Mouse (Mus musculus) embryonic facial prominence, embryonic 14.5 days (tissue): Measurements from ENCODE around the gene Zfp512. TPM values are rescaled to one million over a fixed set of nuclear protein-coding genes. Genes with fewer than 3 reads are reported as not detected.

ENCODE experiments used
- ATAC-seq: fragments of 200-750 bp; cut with Nextera tagmentation; 2 replicates; pipeline ENCODE4 v1.8.0; 2017; ENCODE audit warnings: low read depth, moderate number of reproducible peaks, moderate TSS enrichment
- DNase-seq: peaks from one replicate; pipeline ENCODE4 v3.0.0-alpha.2; 2015; ENCODE audit warnings: low spot score
- H3K27ac ChIP-seq: fragments of 300-500 bp; sonication (generic); replicated peaks from 2 replicates; pipeline ENCODE4 v1.5.1; 2014; ENCODE audit warnings: low read depth, mild to moderate bottlenecking, low read length, moderate library complexity
- H3K27me3 ChIP-seq: fragments of 300-500 bp; sonication (generic); replicated peaks from 2 replicates; pipeline ENCODE4 v1.6.1; 2014; ENCODE audit warnings: low read length; ENCODE audit not compliant: control insufficient read depth, insufficient read depth
- H3K36me3 ChIP-seq: fragments of 300-500 bp; sonication (generic); 2 replicates; pipeline ENCODE4 v1.6.1; 2014; ENCODE audit warnings: low read length, mixed read lengths; ENCODE audit not compliant: control insufficient read depth, insufficient read depth
- H3K4me1 ChIP-seq: fragments of 300-500 bp; sonication (generic); 2 replicates; pipeline ENCODE4 v1.6.1; 2014; ENCODE audit warnings: antibody characterized with exemption, low read length; ENCODE audit not compliant: control insufficient read depth, insufficient read depth
- H3K4me2 ChIP-seq: fragments of 300-500 bp; sonication (generic); 2 replicates; pipeline ENCODE4 v1.6.1; 2014; ENCODE audit warnings: low read depth, mild to moderate bottlenecking, low read length, moderate library complexity, mixed read lengths
- H3K4me3 ChIP-seq: fragments of 300-500 bp; sonication (generic); 2 replicates; pipeline ENCODE4 v1.5.1; 2014; ENCODE audit warnings: low read depth, mild to moderate bottlenecking, low read length
- H3K9ac ChIP-seq: fragments of 300-500 bp; sonication (generic); 2 replicates; pipeline ENCODE4 v1.6.1; 2014; ENCODE audit warnings: low read depth, mild to moderate bottlenecking, low read length, moderate library complexity, mixed read lengths
- H3K9me3 ChIP-seq: fragments of 300-500 bp; sonication (generic); 2 replicates; pipeline ENCODE4 v1.6.1; 2016; ENCODE audit warnings: low read length; ENCODE audit not compliant: control insufficient read depth
- WGBS: fragments of 180-500 bp; shearing (Covaris S2); extraction: QIAGEN DNeasy Blood & Tissue Kit; methylation state at CpG from one replicate; pipeline ENCODE4 v1.1.7; 2014; 5-methylcytosine and 5-hydroxymethylcytosine counted together
- polyA plus RNA-seq: library from polyadenylated mRNA; unstranded; fragments of >200 nt; fragmentation: Nextera tagmentation; extraction: Ambion mirVana; gene quantifications from 2 replicates; pipeline ENCODE4 v1.2.1, GENCODE M21; 2014

Gene Zfp512
- polyA plus RNA-seq, 1 experiment from 2014 or later: 39.1 TPM

GRCm38 (mm10) chr5:31485440-31485839, 33.2 kb downstream of the Zfp512 start, which contains the start of gene 4930548H24Rik:
Gene 4930548H24Rik, plus strand, starts transcription at chr5:31485740.
- H3K27me3 ChIP-seq: no peaks in the 10 kb centered on the region
- no peak for DNase-seq
- no peak within 1 kb of the TSS for H3K4me2 ChIP-seq
- no peak within 1 kb of the TSS for H3K27ac ChIP-seq
- no peak for ATAC-seq
- no peaks in the 10 kb centered on the region for H3K9me3 ChIP-seq
- WGBS: 90% methylated on average over 3 of the region's 3 CpGs
- H3K36me3 ChIP-seq: peaks cover 25% of the 10 kb centered on the region
- no peak within 1 kb of the TSS for H3K9ac ChIP-seq
- H3K4me1 ChIP-seq: no peaks in the 10 kb centered on the region
- no peak within 1 kb of the TSS for H3K4me3 ChIP-seq

- Histone ChIP-seq H3K27me3 (no peaks in the 10 kb centered on the region), H3K9me3 (no peaks in the 10 kb centered on the region), H3K9ac (no peak overlapping the region), H3K4me3 (no peak overlapping the region), H3K4me1 (no peaks in the 10 kb centered on the region), H3K36me3 (peaks cover 5% of the 10 kb centered on the region; the same call in 1 of the 2 replicates), H3K27ac (no peak overlapping the region), H3K4me2 (no peak overlapping the region)
- 91% methylated on average over 3 of the region's 3 CpGs for WGBS
- ATAC-seq: no peak
- no peak for DNase-seq
These were observed 35.7 kb downstream of the Zfp512 start for GRCm38 (mm10) chr5:31487889-31488288.

GRCm38 (mm10) chr5:31489116-31489769, 37.0 kb downstream of the Zfp512 start:
- Histone ChIP-seq H3K4me2 (no peak overlapping the region), H3K4me3 (no peak overlapping the region)
- ATAC-seq: no peak

GRCm38 (mm10) chr5:31492031-31492430, 39.8 kb downstream of the Zfp512 start:
- WGBS: 56% methylated on average over 1 of the region's 1 CpGs
- peaks cover 8% of the 10 kb centered on the region for H3K36me3 ChIP-seq
- no peak overlapping the region for H3K4me2 ChIP-seq
- no peak for DNase-seq
- no peak for ATAC-seq
- H3K27ac ChIP-seq: no peak overlapping the region
- H3K9ac ChIP-seq: no peak overlapping the region
- H3K4me3 ChIP-seq: no peak overlapping the region
- peaks cover 13% of the 10 kb centered on the region for H3K4me1 ChIP-seq
- no peaks in the 10 kb centered on the region for H3K9me3 ChIP-seq
- H3K27me3 ChIP-seq: no peaks in the 10 kb centered on the region

More at GRCm38 (mm10) chr5:31489116-31489769, 37.0 kb downstream of the Zfp512 start:
- Histone ChIP-seq H3K27me3 (no peaks in the 10 kb centered on the region), H3K4me1 (peaks cover 4% of the 10 kb centered on the region; the same call in 1 of the 2 replicates), H3K36me3 (0 out of 2 replicates have a peak, but pooled peaks cover 3% of the 10 kb centered on the region), H3K27ac (no peak overlapping the region), H3K9me3 (no peaks in the 10 kb centered on the region), H3K9ac (no peak overlapping the region)
- WGBS: 67% methylated on average over 7 of the region's 7 CpGs
- DNase-seq: no peak

- peak; percentile 100 for ATAC-seq
- WGBS: under 1% methylated on average over 39 of the region's 49 CpGs
- no peak within 1 kb of the TSS for H3K27ac ChIP-seq
These were observed 42.5 kb downstream of the Zfp512 start, which contains the start of gene Gpn1 for GRCm38 (mm10) chr5:31494513-31495297. Gene Gpn1, plus strand, starts transcription at chr5:31494741.

GRCm38 (mm10) chr5:31504843-31505242, 52.6 kb downstream of the Zfp512 start:
- peaks cover 94% of the 10 kb centered on the region for H3K36me3 ChIP-seq
- no peak for DNase-seq
- WGBS: 92% methylated on average over 10 of the region's 10 CpGs
- no peak for ATAC-seq
- H3K4me1 ChIP-seq: no peaks in the 10 kb centered on the region
- H3K4me2 ChIP-seq: no peak overlapping the region
- H3K27me3 ChIP-seq: no peaks in the 10 kb centered on the region
- H3K9me3 ChIP-seq: no peaks in the 10 kb centered on the region
- H3K9ac ChIP-seq: no peak overlapping the region
- no peak overlapping the region for H3K4me3 ChIP-seq
- no peak overlapping the region for H3K27ac ChIP-seq

More at GRCm38 (mm10) chr5:31494513-31495297, 42.5 kb downstream of the Zfp512 start, which contains the start of gene Gpn1:
- no peaks in the 10 kb centered on the region for H3K27me3 ChIP-seq
- no peaks in the 10 kb centered on the region for H3K9me3 ChIP-seq
- peaks cover 30% of the 10 kb centered on the region for H3K36me3 ChIP-seq
- peak within 1 kb of the TSS; percentile 65 for H3K4me2 ChIP-seq
- peak; percentile 97 for DNase-seq
- peak within 1 kb of the TSS; percentile 68 for H3K4me3 ChIP-seq
- H3K4me1 ChIP-seq: peaks cover 13% of the 10 kb centered on the region
- H3K9ac ChIP-seq: peak within 1 kb of the TSS; percentile 75

GRCm38 (mm10) chr5:31512481-31512880, 60.2 kb downstream of the Zfp512 start:
- 82% methylated on average over 1 of the region's 1 CpGs for WGBS
- no peak overlapping the region for H3K4me3 ChIP-seq

GRCm38 (mm10) chr5:31520556-31520955, 68.3 kb downstream of the Zfp512 start:
- Histone ChIP-seq H3K9ac (no peak overlapping the region), H3K9me3 (no peaks in the 10 kb centered on the region), H3K4me3 (no peak overlapping the region), H3K27ac (no peak overlapping the region), H3K4me2 (no peak overlapping the region), H3K36me3 (peaks cover 73% of the 10 kb centered on the region), H3K4me1 (peaks cover 2% of the 10 kb centered on the region; the same call in 1 of the 2 replicates), H3K27me3 (no peaks in the 10 kb centered on the region)
- no peak for ATAC-seq
- WGBS: 91% methylated on average over 6 of the region's 6 CpGs
- DNase-seq: no peak

More at GRCm38 (mm10) chr5:31512481-31512880, 60.2 kb downstream of the Zfp512 start:
- ATAC-seq (no peak), DNase-seq (no peak)
- Histone ChIP-seq H3K36me3 (peaks cover 92% of the 10 kb centered on the region), H3K4me2 (no peak overlapping the region), H3K27me3 (no peaks in the 10 kb centered on the region), H3K27ac (no peak overlapping the region), H3K9ac (no peak overlapping the region), H3K4me1 (no peaks in the 10 kb centered on the region), H3K9me3 (no peaks in the 10 kb centered on the region)
